26 mouse cellular contexts compared by ENCODE assay signal in genomic region chr7:139226416-139226815, GRCm38 (mm10). TPM values are rescaled to one million over a fixed set of nuclear protein-coding genes. Genes with fewer than 3 reads are reported as not detected.
DNase-seq lines count a peak whose midpoint lies in the region; ATAC-seq and TF ChIP-seq lines count a peak whose summit lies in the region.
"Had no signal": no experiment of that assay in that cellular context is flagged by ENCODE, and none has a peak within 500 bp of the region (broad histone marks: within the 10 kb centered on the region; RNA-seq: fewer than 3 reads in every experiment).

No protein-coding gene starts in this region.

- H3K36me3 ChIP-seq in heart, embryonic 10.5 days: no peaks in the 10 kb centered on the region
- H3K36me3 ChIP-seq in heart, embryonic 12.5 days: no peaks in the 10 kb centered on the region
- H3K36me3 ChIP-seq in kidney, adult 2 months (ENCODE audit: control insufficient read depth, insufficient read depth, low read length): no peaks in the 10 kb centered on the region
- H3K36me3 ChIP-seq: embryonic facial prominence, embryonic 12.5 days; embryonic facial prominence, embryonic 15.5 days; forebrain, embryonic 12.5 days; hindbrain, embryonic 12.5 days; hindbrain, embryonic 15.5 days; intestine, embryonic 15.5 days had no signal

- TF ChIP-seq CTCF in kidney, adult 2 months (conservative IDR thresholded peaks at IDR 0.05; ENCODE audit: insufficient read depth, insufficient read length, low read depth, low read length): no peak

- no peaks in the 10 kb centered on the region for H3K9me3 ChIP-seq in heart, embryonic 10.5 days
- H3K9me3 ChIP-seq in heart, embryonic 12.5 days (replicated peaks): no peaks in the 10 kb centered on the region
- H3K9me3 ChIP-seq: embryonic facial prominence, embryonic 12.5 days; embryonic facial prominence, embryonic 15.5 days; forebrain, embryonic 12.5 days; hindbrain, embryonic 12.5 days; hindbrain, embryonic 15.5 days; intestine, embryonic 15.5 days had no signal

- no peak overlapping the region for H3K4me3 ChIP-seq in heart, embryonic 10.5 days
- H3K4me3 ChIP-seq in heart, embryonic 12.5 days: no peak overlapping the region
- no peak overlapping the region for H3K4me3 ChIP-seq in kidney, adult 2 months (ENCODE audit: insufficient read depth, low read depth, low read length)
- H3K4me3 ChIP-seq: embryonic facial prominence, embryonic 12.5 days; embryonic facial prominence, embryonic 15.5 days; forebrain, embryonic 12.5 days; hindbrain, embryonic 12.5 days; hindbrain, embryonic 15.5 days; intestine, embryonic 15.5 days had no signal

- TF ChIP-seq POLR2A in kidney, adult 2 months (IDR thresholded peaks at IDR 0.05; ENCODE audit: low read depth, low read length): no peak

- H3K27ac ChIP-seq in heart, embryonic 10.5 days: 0 out of 2 replicates have a peak overlapping the region, but pooled peaks have one; percentile 47
- H3K27ac ChIP-seq in heart, embryonic 12.5 days (ENCODE audit: poor library complexity, severe bottlenecking): no peak overlapping the region
- H3K27ac ChIP-seq in kidney, adult 2 months (ENCODE audit: insufficient read depth, low read depth, low read length): no peak overlapping the region
- H3K27ac ChIP-seq: embryonic facial prominence, embryonic 12.5 days; embryonic facial prominence, embryonic 15.5 days; forebrain, embryonic 12.5 days; hindbrain, embryonic 12.5 days; hindbrain, embryonic 15.5 days; intestine, embryonic 15.5 days had no signal

- H3K4me2 ChIP-seq in heart, embryonic 12.5 days: no peak overlapping the region
- H3K4me2 ChIP-seq: embryonic facial prominence, embryonic 12.5 days; embryonic facial prominence, embryonic 15.5 days; forebrain, embryonic 12.5 days; hindbrain, embryonic 12.5 days; hindbrain, embryonic 15.5 days; intestine, embryonic 15.5 days had no signal

- no peaks in the 10 kb centered on the region for H3K27me3 ChIP-seq in heart, embryonic 10.5 days (ENCODE audit: insufficient read depth, poor library complexity, severe bottlenecking)
- H3K27me3 ChIP-seq in heart, embryonic 12.5 days (replicated peaks): no peaks in the 10 kb centered on the region
- H3K27me3 ChIP-seq in kidney, adult 2 months (replicated peaks; ENCODE audit: control insufficient read depth, insufficient read depth, low read length): no peaks in the 10 kb centered on the region
- H3K27me3 ChIP-seq: embryonic facial prominence, embryonic 12.5 days; embryonic facial prominence, embryonic 15.5 days; forebrain, embryonic 12.5 days; hindbrain, embryonic 12.5 days; hindbrain, embryonic 15.5 days; intestine, embryonic 15.5 days had no signal

- peaks cover 58% of the 10 kb centered on the region for H3K4me1 ChIP-seq in heart, embryonic 10.5 days
- peaks cover 44% of the 10 kb centered on the region for H3K4me1 ChIP-seq in heart, embryonic 12.5 days (replicated peaks)
- H3K4me1 ChIP-seq in kidney, adult 2 months (ENCODE audit: control insufficient read depth, insufficient read depth, low read length): no peaks in the 10 kb centered on the region
- H3K4me1 ChIP-seq: embryonic facial prominence, embryonic 12.5 days; hindbrain, embryonic 12.5 days; hindbrain, embryonic 15.5 days had no signal

- WGBS in heart, embryonic 10.5 days: 80% methylated on average over 7 of the region's 7 CpGs
- 74% methylated on average over 7 of the region's 7 CpGs for WGBS in heart, embryonic 12.5 days
- WGBS in kidney, adult 2 months: 90% methylated on average over 7 of the region's 7 CpGs

- H3K9ac ChIP-seq in heart, embryonic 12.5 days: no peak overlapping the region
- H3K9ac ChIP-seq: embryonic facial prominence, embryonic 12.5 days; embryonic facial prominence, embryonic 15.5 days; forebrain, embryonic 12.5 days; hindbrain, embryonic 12.5 days; hindbrain, embryonic 15.5 days; intestine, embryonic 15.5 days had no signal

- ATAC-seq in heart, embryonic 12.5 days (ENCODE audit: insufficient number of reproducible peaks, low FRiP score): no peak
- ATAC-seq: activated CD4-positive, CD25-positive, alpha-beta regulatory T cell, adult 4 months; forebrain, embryonic 16.5 days; intestine, embryonic 15.5 days had no signal

- peak; percentile 0 for DNase-seq in adrenal gland, postnatal 14 days
- no peak for DNase-seq in adrenal gland, postnatal 10 days
- DNase-seq in heart, embryonic 10.5 days (ENCODE audit: low spot score): peak; percentile 68
- peak; percentile 3 for DNase-seq in kidney, postnatal 10 days
- DNase-seq in kidney, adult 2 months: no peak
- peak; percentile 6 for DNase-seq in thymus, postnatal 4 days
- DNase-seq in thymus, postnatal 36 days: no peak
- DNase-seq: cerebellum, adult 11 months; cerebellum, adult 2 months; cerebellum, adult 9-11 months; cerebellum, postnatal 25 days; gastrocnemius, postnatal 10 days; heart, postnatal 36 days had no signal

RNA-seq across cellular contexts. Expression of gene Stk32c, which starts 13.3 kb away (rescaled TPM):
- 2.7 and 3.9 TPM in 2 replicates for total RNA-seq in adrenal gland, postnatal 14 days (2021)
- total RNA-seq in adrenal gland, postnatal 10 days (2021): 1 to 10 TPM; 2.7 to 3.5 TPM
- not detected in 2 replicates for polyA plus RNA-seq in heart, embryonic 10.5 days (2016; fragmentation: Nextera tagmentation; extraction: Ambion mirVana)
- polyA plus RNA-seq in heart, embryonic 12.5 days (2016; fragmentation: Nextera tagmentation; extraction: Ambion mirVana): 0.08 TPM in 1 of 2 replicates, not detected in the other
- polyA plus RNA-seq in kidney, adult 2 months (2012; rRNA removed): 3.1 and 3.2 TPM in 2 replicates
- total RNA-seq: common myeloid progenitor, adult 5-6 weeks; granulocyte monocyte progenitor cell, adult 5-6 weeks had no signal
- polyA plus RNA-seq: heart, embryonic 14.5 days; heart, postnatal 0 days had no signal

RNA-seq across cellular contexts. Expression of gene Lrrc27, which starts 13.6 kb away (rescaled TPM):
- total RNA-seq in adrenal gland, postnatal 14 days (2021): 3.8 and 3.9 TPM in 2 replicates
- 1 to 10 TPM; 3.9 to 7.7 TPM for total RNA-seq in adrenal gland, postnatal 10 days (2021)
- 4.5 TPM in 2 replicates for polyA plus RNA-seq in heart, embryonic 10.5 days (2016; fragmentation: Nextera tagmentation; extraction: Ambion mirVana)
- 2.7 and 3.4 TPM in 2 replicates for polyA plus RNA-seq in heart, embryonic 12.5 days (2016; fragmentation: Nextera tagmentation; extraction: Ambion mirVana)
- 3.3 and 3.7 TPM in 2 replicates for polyA plus RNA-seq in kidney, adult 2 months (2012; rRNA removed)

RNA-seq across cellular contexts. Expression of gene Pwwp2b, which starts 21.9 kb away (rescaled TPM):
- total RNA-seq in adrenal gland, postnatal 14 days (2021): 10.9 and 11.2 TPM in 2 replicates
- total RNA-seq in adrenal gland, postnatal 10 days (2021): 10 to 100 TPM in 1 of 2 experiments, 1 to 10 TPM in 1; 9.2 to 22.2 TPM
- polyA plus RNA-seq in heart, embryonic 10.5 days (2016; fragmentation: Nextera tagmentation; extraction: Ambion mirVana): 10.5 and 11.1 TPM in 2 replicates
- polyA plus RNA-seq in heart, embryonic 12.5 days (2016; fragmentation: Nextera tagmentation; extraction: Ambion mirVana): 8.0 and 9.2 TPM in 2 replicates
- 7.9 and 8.0 TPM in 2 replicates for polyA plus RNA-seq in kidney, adult 2 months (2012; rRNA removed)

Comparison
In these comparisons a context has a peak if more than half of its experiments do, and no peak if none do; other contexts are left out.
1. DNase-seq: peak in adrenal gland, postnatal 14 days (single experiment), heart, embryonic 10.5 days (single experiment), kidney, postnatal 10 days (single experiment) and thymus, postnatal 4 days (single experiment); none in adrenal gland, postnatal 10 days (single experiment), kidney, adult 2 months (single experiment) and thymus, postnatal 36 days (0 of 2).